In genomic region chr5:134272761-134273160, GRCm38 (mm10) we compare ENCODE assay signal across 22 mouse cellular contexts. TPM values are rescaled to one million over a fixed set of nuclear protein-coding genes. Genes with fewer than 3 reads are reported as not detected.
DNase-seq lines count a peak whose midpoint lies in the region; ATAC-seq and TF ChIP-seq lines count a peak whose summit lies in the region.
"Had no signal": no experiment of that assay in that cellular context is flagged by ENCODE, and none has a peak within 500 bp of the region (broad histone marks: within the 10 kb centered on the region; RNA-seq: fewer than 3 reads in every experiment).

No protein-coding gene starts in this region.

- TF ChIP-seq CTCF in spleen, adult 2 months (IDR thresholded peaks at IDR 0.05; ENCODE audit: extremely low read depth, insufficient read depth, insufficient read length, insufficient replicate concordance) = no peak
- TF ChIP-seq CTCF in olfactory bulb, adult 2 months (IDR thresholded peaks at IDR 0.05; ENCODE audit: insufficient read depth, low read depth, low read length) = no peak

- no peaks in the 10 kb centered on the region for H3K27me3 ChIP-seq in embryonic facial prominence, embryonic 13.5 days
- H3K27me3 ChIP-seq in embryonic facial prominence, embryonic 10.5 days (replicated peaks; ENCODE audit: low read depth, poor library complexity, severe bottlenecking) = no peaks in the 10 kb centered on the region
- no peaks in the 10 kb centered on the region for H3K27me3 ChIP-seq in spleen, adult 2 months (ENCODE audit: control insufficient read depth, insufficient read depth, low read length)
- H3K27me3 ChIP-seq: hindbrain, embryonic 12.5 days; midbrain, embryonic 13.5 days had no signal

- DNase-seq in embryonic facial prominence, embryonic 10.5 days (ENCODE audit: low spot score) = no peak
- DNase-seq in spleen, adult 2 months (ENCODE audit: low read depth in 1 of 2, low spot score in 2 of 2) = no peak
- DNase-seq in spleen, postnatal 10 days (ENCODE audit: low spot score in 2 of 2) = no peak
- peak; percentile 70 for DNase-seq in kidney, adult 9 months
- no peak for DNase-seq in lung, postnatal 4 days
- DNase-seq: adrenal gland, postnatal 36 days; cerebellum, adult 18-20 months; cerebellum, postnatal 25 days; embryo, embryonic 11 days; forebrain, postnatal 0 days; heart, postnatal 10 days; left cerebral cortex, postnatal 4 days; liver; right cerebral cortex, postnatal 25 days had no signal

- WGBS in embryonic facial prominence, embryonic 13.5 days = 60% methylated on average over 11 of the region's 11 CpGs
- WGBS in embryonic facial prominence, embryonic 10.5 days = 84% methylated on average over 11 of the region's 11 CpGs
- WGBS in spleen, adult 2 months = 82% methylated on average over 11 of the region's 11 CpGs
- 61% methylated on average over 11 of the region's 11 CpGs for WGBS in olfactory bulb, adult 2 months

- no peaks in the 10 kb centered on the region for H3K9me3 ChIP-seq in embryonic facial prominence, embryonic 13.5 days
- H3K9me3 ChIP-seq in embryonic facial prominence, embryonic 10.5 days = no peaks in the 10 kb centered on the region
- H3K9me3 ChIP-seq: forebrain, embryonic 10.5 days; heart, embryonic 10.5 days; hindbrain, embryonic 12.5 days; midbrain, embryonic 13.5 days had no signal

- no peaks in the 10 kb centered on the region for H3K4me1 ChIP-seq in embryonic facial prominence, embryonic 13.5 days
- no peaks in the 10 kb centered on the region for H3K4me1 ChIP-seq in embryonic facial prominence, embryonic 10.5 days
- peaks cover 10% of the 10 kb centered on the region; the same call in 1 of the 2 replicates for H3K4me1 ChIP-seq in spleen, adult 2 months (ENCODE audit: control insufficient read depth, insufficient read depth, insufficient read length)
- peaks cover 55% of the 10 kb centered on the region for H3K4me1 ChIP-seq in olfactory bulb, adult 2 months (ENCODE audit: control insufficient read depth, insufficient read depth, low read length)
- H3K4me1 ChIP-seq: forebrain, embryonic 10.5 days; heart, embryonic 10.5 days; hindbrain, embryonic 12.5 days; midbrain, embryonic 13.5 days had no signal

- no peak overlapping the region for H3K9ac ChIP-seq in embryonic facial prominence, embryonic 13.5 days
- H3K9ac ChIP-seq: forebrain, postnatal 0 days; hindbrain, embryonic 12.5 days; midbrain, embryonic 13.5 days had no signal

- H3K27ac ChIP-seq in embryonic facial prominence, embryonic 13.5 days = peak overlapping the region; percentile 34; the same call in 1 of the 2 replicates
- H3K27ac ChIP-seq in embryonic facial prominence, embryonic 10.5 days (replicated peaks) = no peak overlapping the region
- H3K27ac ChIP-seq in spleen, adult 2 months (ENCODE audit: insufficient read depth, low read length) = peak overlapping the region; percentile 56
- H3K27ac ChIP-seq in olfactory bulb, adult 2 months (ENCODE audit: insufficient read depth, low read depth, low read length) = peak overlapping the region; percentile 76
- H3K27ac ChIP-seq: forebrain, embryonic 10.5 days; heart, embryonic 10.5 days; hindbrain, embryonic 12.5 days; midbrain, embryonic 13.5 days; stomach, postnatal 0 days had no signal

- H3K4me3 ChIP-seq in embryonic facial prominence, embryonic 13.5 days = no peak overlapping the region
- no peak overlapping the region for H3K4me3 ChIP-seq in embryonic facial prominence, embryonic 10.5 days
- H3K4me3 ChIP-seq in spleen, adult 2 months (ENCODE audit: extremely low read depth, insufficient read depth, insufficient read length) = no peak overlapping the region
- no peak overlapping the region for H3K4me3 ChIP-seq in olfactory bulb, adult 2 months (ENCODE audit: insufficient read depth, low read depth, low read length)
- H3K4me3 ChIP-seq: forebrain, embryonic 10.5 days; heart, embryonic 10.5 days; hindbrain, embryonic 12.5 days; midbrain, embryonic 13.5 days had no signal

- H3K36me3 ChIP-seq in embryonic facial prominence, embryonic 13.5 days = peaks cover 96% of the 10 kb centered on the region
- peaks cover 100% of the 10 kb centered on the region for H3K36me3 ChIP-seq in embryonic facial prominence, embryonic 10.5 days (replicated peaks)
- H3K36me3 ChIP-seq in spleen, adult 2 months (ENCODE audit: control insufficient read depth, insufficient read depth, low read length) = peaks cover 24% of the 10 kb centered on the region

- no peak overlapping the region for H3K4me2 ChIP-seq in embryonic facial prominence, embryonic 13.5 days
- H3K4me2 ChIP-seq: hindbrain, embryonic 12.5 days; midbrain, embryonic 13.5 days had no signal

- no peak for TF ChIP-seq POLR2A in spleen, adult 2 months (IDR thresholded peaks at IDR 0.05; ENCODE audit: low read depth, low read length)
- no peak for TF ChIP-seq POLR2A in olfactory bulb, adult 2 months (IDR thresholded peaks at IDR 0.05; ENCODE audit: insufficient read depth, low read depth, low read length)

- no peak for ATAC-seq in embryonic facial prominence, embryonic 13.5 days (ENCODE audit: insufficient number of reproducible peaks, insufficient read depth, low FRiP score, low TSS enrichment, low read depth)
- ATAC-seq: forebrain, postnatal 0 days; lung, postnatal 0 days; midbrain, embryonic 13.5 days had no signal

RNA-seq across cellular contexts. Expression of gene Gtf2i, which starts 41.8 kb away (rescaled TPM):
- 225 and 236 TPM in 2 replicates for polyA plus RNA-seq in embryonic facial prominence, embryonic 13.5 days (2015; fragmentation: Nextera tagmentation; extraction: Ambion mirVana)
- 200 and 207 TPM in 2 replicates for polyA plus RNA-seq in embryonic facial prominence, embryonic 10.5 days (2016; fragmentation: Nextera tagmentation; extraction: Ambion mirVana)
- polyA plus RNA-seq in spleen, adult 2 months (2012; rRNA removed) = 44.7 and 48.2 TPM in 2 replicates
- polyA plus RNA-seq in olfactory bulb, adult 2 months (2012; ENCODE audit: insufficient read depth, insufficient read length, low replicate concordance, missing spikeins) = 380 TPM in 1 of 2 replicates, not detected in the other

RNA-seq across cellular contexts. Expression of gene Ncf1, which starts 43.3 kb away (rescaled TPM):
- 4.4 and 5.2 TPM in 2 replicates for polyA plus RNA-seq in embryonic facial prominence, embryonic 13.5 days (2015; fragmentation: Nextera tagmentation; extraction: Ambion mirVana)
- 1.8 and 2.0 TPM in 2 replicates for polyA plus RNA-seq in embryonic facial prominence, embryonic 10.5 days (2016; fragmentation: Nextera tagmentation; extraction: Ambion mirVana)
- 103 and 151 TPM in 2 replicates for polyA plus RNA-seq in spleen, adult 2 months (2012; rRNA removed)
- not detected in 2 replicates for polyA plus RNA-seq in olfactory bulb, adult 2 months (2012; ENCODE audit: insufficient read depth, insufficient read length, low replicate concordance, missing spikeins)

Comparison
In these comparisons a context has a peak if more than half of its experiments do, and no peak if none do; other contexts are left out.
1. RNA of gene Ncf1, which starts 43.3 kb away (polyA plus RNA-seq): 103 to 151 TPM in spleen, adult 2 months; 4.4 to 5.2 TPM in embryonic facial prominence, embryonic 13.5 days, 1.8 to 2.0 TPM in embryonic facial prominence, embryonic 10.5 days and not detected in olfactory bulb, adult 2 months; every median in the first group is over 10 times any median in the second.